Mouse (Mus musculus) embryonic fibroblast, embryonic 13.5 days (primary cell): Measurements from ENCODE around the gene Stk24.

Experiments
- CTCF ChIP-seq: IDR thresholded peaks from 2 replicates; pipeline ENCODE4 v1.5.1; 2011; ENCODE audit warnings: mild to moderate bottlenecking, control low read depth, low read length, moderate library complexity, borderline replicate concordance; ENCODE audit not compliant: insufficient read depth
- POLR2A ChIP-seq: IDR thresholded peaks from 2 replicates; pipeline ENCODE4 v1.6.1; 2011; ENCODE audit warnings: low read depth, mild to moderate bottlenecking, control low read depth, low read length, moderate library complexity

DNA sequence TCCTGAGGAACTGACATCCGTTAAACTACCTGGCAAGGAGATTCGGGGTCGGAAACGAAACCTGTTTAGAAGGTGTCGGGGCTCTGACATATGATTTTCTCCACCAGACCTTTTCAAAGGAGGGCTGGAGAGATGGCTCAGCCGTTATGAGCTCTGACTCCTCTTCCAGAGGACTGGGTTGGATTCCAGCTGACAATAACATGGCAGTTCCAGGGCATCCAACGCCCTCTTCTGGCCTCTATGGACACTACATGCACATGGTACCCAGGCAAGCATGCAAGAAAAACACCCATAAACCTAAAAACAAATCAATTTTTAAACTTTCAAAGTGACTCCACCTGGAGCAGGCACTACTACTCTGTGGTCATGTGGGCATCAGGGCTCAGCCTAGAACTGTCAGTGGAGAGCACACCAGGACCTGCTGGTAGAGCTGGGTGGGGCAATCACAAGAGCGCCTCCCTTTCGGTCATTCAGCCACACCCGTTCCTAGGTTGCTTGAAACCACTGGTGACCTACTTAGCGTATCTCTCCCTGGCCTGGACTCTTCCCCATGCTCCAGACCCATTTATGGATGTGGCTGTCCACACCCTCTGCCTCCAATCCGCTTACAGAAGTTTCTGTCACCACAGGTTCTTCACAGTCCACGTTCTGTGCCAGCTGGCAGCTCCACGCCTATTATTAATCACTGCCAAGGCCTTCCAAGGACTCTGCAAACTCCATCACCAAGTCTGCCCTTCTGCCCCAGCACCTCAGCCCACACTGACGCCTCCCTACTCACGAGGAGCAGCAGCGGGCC is 18.3 kb downstream of the Stk24 start:
- no peak for TF ChIP-seq POLR2A
- no peak for TF ChIP-seq CTCF
